Mouse (Mus musculus): ENCODE measurements around the gene 4930539E08Rik. TPM values are rescaled to one million over a fixed set of nuclear protein-coding genes. Genes with fewer than 3 reads are reported as not detected.

The 4930539E08Rik gene
- polyA plus RNA-seq, 1 experiment from 2014 or later: 0.62 TPM

DNA sequence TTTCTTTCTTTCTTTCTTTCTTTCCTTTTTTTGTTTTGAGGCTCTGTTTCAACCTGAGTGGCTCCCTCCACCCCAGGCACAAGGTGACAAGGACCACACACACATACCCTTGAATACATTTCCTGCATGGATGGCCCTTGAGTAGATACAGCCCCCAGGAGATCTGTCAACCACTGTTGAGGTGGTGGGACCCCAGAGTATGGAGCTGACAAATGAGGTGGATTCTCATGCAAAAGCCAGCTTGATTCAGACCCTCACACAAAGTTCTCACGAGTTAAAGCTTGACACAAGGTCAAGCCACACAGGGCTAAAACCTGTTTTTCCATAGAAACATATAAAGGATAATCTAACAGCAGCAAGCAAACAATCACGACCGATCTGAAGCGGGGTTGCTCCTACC lies 17.1 kb upstream of the 4930539E08Rik start:
- WGBS: 88% methylated on average over 4 of the region's 4 CpGs
- no peak overlapping the region for H3K4me3 ChIP-seq (ENCODE audit: low read length)
- no peak for ATAC-seq (ENCODE audit: low FRiP score, low TSS enrichment)
- H3K27ac ChIP-seq (ENCODE audit: low read depth, low read length): no peak overlapping the region
- H3K36me3 ChIP-seq (ENCODE audit: control insufficient read depth, insufficient read depth, low read length): no peaks in the 10 kb centered on the region
- H3K4me1 ChIP-seq (ENCODE audit: control insufficient read depth, insufficient read depth, low read length): peaks cover 18% of the 10 kb centered on the region
- no peak overlapping the region for H3K4me2 ChIP-seq (replicated peaks; ENCODE audit: low read depth, low read length)
- no peaks in the 10 kb centered on the region for H3K27me3 ChIP-seq (ENCODE audit: control insufficient read depth, insufficient read depth, low read length)
- H3K9ac ChIP-seq (ENCODE audit: low read depth, low read length): no peak overlapping the region
- H3K9me3 ChIP-seq (ENCODE audit: control insufficient read depth, low read length): no peaks in the 10 kb centered on the region

DNA sequence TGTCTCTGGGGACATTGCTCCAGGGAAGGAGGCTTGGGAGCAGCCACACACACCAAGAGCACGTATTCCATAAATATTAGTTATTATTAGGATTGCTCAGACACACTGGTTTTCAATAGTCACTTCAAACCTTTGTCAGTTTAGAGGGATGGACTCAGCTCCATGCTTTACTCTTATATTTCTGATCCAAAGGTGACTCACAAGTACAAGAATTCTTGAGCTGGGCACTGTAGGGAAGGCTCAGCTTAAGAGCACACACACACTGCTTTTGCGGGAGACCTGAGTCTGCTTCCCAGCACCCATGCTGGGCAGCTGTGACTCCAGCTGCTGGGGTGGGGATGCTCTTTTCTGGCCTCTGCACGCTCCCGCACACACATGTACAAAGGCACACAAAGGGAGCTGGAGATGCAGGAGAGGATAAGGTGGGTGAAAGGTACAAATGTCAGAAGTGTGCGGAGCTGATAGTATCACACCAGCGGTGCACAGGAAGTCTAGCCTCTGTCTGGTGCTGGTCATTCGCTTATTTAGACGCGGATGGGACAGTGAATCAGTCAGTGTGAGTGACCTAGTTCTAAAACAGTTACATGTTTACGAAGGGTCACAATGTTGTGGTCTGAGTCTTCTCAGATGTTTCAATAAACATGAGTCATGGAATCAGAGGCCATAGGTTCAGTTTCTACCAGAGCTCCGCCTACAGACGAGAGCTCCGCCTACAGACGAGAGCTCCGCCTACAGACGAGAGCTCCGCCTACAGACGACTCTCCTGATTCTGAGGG lies 16.5 kb upstream of the 4930539E08Rik start:
- Histone ChIP-seq H3K4me1 (ENCODE audit: control insufficient read depth, insufficient read depth, low read length) (peaks cover 18% of the 10 kb centered on the region), H3K4me2 (replicated peaks; ENCODE audit: low read depth, low read length) (no peak overlapping the region), H3K9ac (ENCODE audit: low read depth, low read length) (no peak overlapping the region), H3K4me3 (ENCODE audit: low read length) (no peak overlapping the region), H3K36me3 (ENCODE audit: control insufficient read depth, insufficient read depth, low read length) (no peaks in the 10 kb centered on the region), H3K27me3 (ENCODE audit: control insufficient read depth, insufficient read depth, low read length) (no peaks in the 10 kb centered on the region), H3K27ac (ENCODE audit: low read depth, low read length) (peak overlapping the region; percentile 97), H3K9me3 (ENCODE audit: control insufficient read depth, low read length) (no peaks in the 10 kb centered on the region)
- no peak for ATAC-seq (ENCODE audit: low FRiP score, low TSS enrichment)
- 76% methylated on average over 18 of the region's 18 CpGs for WGBS

GRCm38 (mm10) chr17:28930392-28931074 lies 15.4 kb upstream of the 4930539E08Rik start:
- H3K27me3 ChIP-seq (ENCODE audit: control insufficient read depth, insufficient read depth, low read length): no peaks in the 10 kb centered on the region
- peak overlapping the region; percentile 40; the same call in 1 of the 2 replicates for H3K9ac ChIP-seq (ENCODE audit: low read depth, low read length)
- H3K4me2 ChIP-seq (replicated peaks; ENCODE audit: low read depth, low read length): peak overlapping the region; percentile 31
- H3K27ac ChIP-seq (ENCODE audit: low read depth, low read length): peak overlapping the region; percentile 97
- WGBS: 2% methylated on average over 14 of the region's 14 CpGs
- no peaks in the 10 kb centered on the region for H3K36me3 ChIP-seq (ENCODE audit: control insufficient read depth, insufficient read depth, low read length)
- peaks cover 18% of the 10 kb centered on the region for H3K4me1 ChIP-seq (ENCODE audit: control insufficient read depth, insufficient read depth, low read length)
- peak overlapping the region; percentile 4; the same call in 1 of the 2 replicates for H3K4me3 ChIP-seq (ENCODE audit: low read length)
- peak; percentile 96 for ATAC-seq (ENCODE audit: low FRiP score, low TSS enrichment)
- no peaks in the 10 kb centered on the region for H3K9me3 ChIP-seq (ENCODE audit: control insufficient read depth, low read length)

DNA sequence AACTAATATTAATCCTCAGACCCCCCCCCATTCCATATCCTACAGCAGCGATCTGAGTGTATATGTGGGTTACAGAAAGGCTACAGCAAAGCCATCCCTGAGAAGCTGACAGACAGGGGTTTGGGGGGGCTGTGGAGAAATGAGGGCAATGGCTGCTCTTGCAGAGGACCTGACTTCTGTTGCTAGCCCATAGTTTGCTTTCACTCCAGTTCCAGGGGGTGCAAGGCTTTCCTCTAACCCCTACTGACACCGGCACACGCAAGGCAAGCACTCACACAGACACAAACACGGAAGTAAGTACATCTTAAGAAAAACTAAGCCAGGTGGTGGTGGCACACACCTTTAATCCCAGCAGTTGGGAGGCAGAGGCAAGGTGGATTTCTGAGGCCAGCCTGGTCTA lies 14.2 kb upstream of the 4930539E08Rik start:
- ATAC-seq (ENCODE audit: low FRiP score, low TSS enrichment): no peak
- no peak overlapping the region for H3K9ac ChIP-seq (ENCODE audit: low read depth, low read length)
- no peak overlapping the region; the same call in 1 of the 2 replicates for H3K27ac ChIP-seq (ENCODE audit: low read depth, low read length)
- H3K27me3 ChIP-seq (ENCODE audit: control insufficient read depth, insufficient read depth, low read length): no peaks in the 10 kb centered on the region
- no peak overlapping the region for H3K4me3 ChIP-seq (ENCODE audit: low read length)
- no peaks in the 10 kb centered on the region for H3K9me3 ChIP-seq (ENCODE audit: control insufficient read depth, low read length)
- H3K4me2 ChIP-seq (replicated peaks; ENCODE audit: low read depth, low read length): no peak overlapping the region
- WGBS: 85% methylated on average over 4 of the region's 4 CpGs
- H3K4me1 ChIP-seq (ENCODE audit: control insufficient read depth, insufficient read depth, low read length): peaks cover 18% of the 10 kb centered on the region
- no peaks in the 10 kb centered on the region for H3K36me3 ChIP-seq (ENCODE audit: control insufficient read depth, insufficient read depth, low read length)

DNA sequence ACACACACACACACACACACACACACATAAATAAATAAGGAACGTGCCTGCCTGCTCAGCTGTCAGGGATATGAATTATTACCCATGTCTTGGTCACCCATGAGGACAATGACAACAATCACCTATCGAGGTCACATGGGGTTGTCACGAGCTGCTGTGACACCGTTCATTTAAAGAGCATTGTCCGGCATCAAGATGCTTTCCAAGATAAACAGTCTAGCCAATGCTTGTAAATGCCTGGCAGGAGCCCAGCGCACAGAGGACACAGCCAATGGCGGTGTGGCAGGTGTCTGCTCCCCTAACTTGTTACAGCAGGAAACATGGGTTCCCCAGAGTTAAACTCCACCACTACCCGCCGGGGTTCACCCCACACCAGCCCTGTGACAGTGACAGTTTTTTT lies 12.9 kb upstream of the 4930539E08Rik start:
- no peaks in the 10 kb centered on the region for H3K9me3 ChIP-seq (ENCODE audit: control insufficient read depth, low read length)
- H3K27ac ChIP-seq (ENCODE audit: low read depth, low read length): no peak overlapping the region
- no peaks in the 10 kb centered on the region for H3K36me3 ChIP-seq (ENCODE audit: control insufficient read depth, insufficient read depth, low read length)
- H3K4me3 ChIP-seq (ENCODE audit: low read length): no peak overlapping the region
- H3K4me2 ChIP-seq (replicated peaks; ENCODE audit: low read depth, low read length): no peak overlapping the region
- no peak for ATAC-seq (ENCODE audit: low FRiP score, low TSS enrichment)
- H3K9ac ChIP-seq (ENCODE audit: low read depth, low read length): no peak overlapping the region
- no peaks in the 10 kb centered on the region for H3K27me3 ChIP-seq (ENCODE audit: control insufficient read depth, insufficient read depth, low read length)
- WGBS: 72% methylated on average over 9 of the region's 9 CpGs
- peaks cover 24% of the 10 kb centered on the region for H3K4me1 ChIP-seq (ENCODE audit: control insufficient read depth, insufficient read depth, low read length)

GRCm38 (mm10) chr17:28926866-28927635 lies 11.9 kb upstream of the 4930539E08Rik start:
- Histone ChIP-seq H3K4me2 (replicated peaks; ENCODE audit: low read depth, low read length) (no peak overlapping the region), H3K36me3 (ENCODE audit: control insufficient read depth, insufficient read depth, low read length) (no peaks in the 10 kb centered on the region), H3K4me1 (ENCODE audit: control insufficient read depth, insufficient read depth, low read length) (peaks cover 28% of the 10 kb centered on the region), H3K4me3 (ENCODE audit: low read length) (no peak overlapping the region), H3K27me3 (ENCODE audit: control insufficient read depth, insufficient read depth, low read length) (no peaks in the 10 kb centered on the region), H3K9ac (ENCODE audit: low read depth, low read length) (no peak overlapping the region), H3K9me3 (ENCODE audit: control insufficient read depth, low read length) (no peaks in the 10 kb centered on the region), H3K27ac (ENCODE audit: low read depth, low read length) (no peak overlapping the region)
- no peak for ATAC-seq (ENCODE audit: low FRiP score, low TSS enrichment)
- 52% methylated on average over 15 of the region's 15 CpGs for WGBS

DNA sequence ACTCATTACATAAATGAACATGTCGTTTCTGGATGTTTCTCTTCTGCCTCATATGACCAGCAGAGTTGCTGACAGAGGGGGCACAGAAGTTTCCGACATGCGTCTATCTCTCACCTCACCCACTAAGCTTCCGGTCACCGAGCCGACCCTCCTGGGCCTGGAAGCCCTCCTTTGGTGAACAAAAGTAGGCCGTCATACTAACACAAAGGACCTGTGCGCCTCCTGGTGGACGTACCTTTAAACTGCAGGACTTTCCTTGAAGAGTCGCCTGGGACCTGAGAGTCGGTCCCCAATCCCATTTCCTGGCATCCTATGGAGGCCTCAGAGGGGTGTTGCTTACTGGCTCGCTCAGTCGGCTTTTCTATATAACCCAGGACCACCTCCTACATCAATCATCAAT lies 11.3 kb upstream of the 4930539E08Rik start:
- no peak overlapping the region for H3K4me2 ChIP-seq (replicated peaks; ENCODE audit: low read depth, low read length)
- 17% methylated on average over 13 of the region's 13 CpGs for WGBS
- no peak for ATAC-seq (ENCODE audit: low FRiP score, low TSS enrichment)

DNA sequence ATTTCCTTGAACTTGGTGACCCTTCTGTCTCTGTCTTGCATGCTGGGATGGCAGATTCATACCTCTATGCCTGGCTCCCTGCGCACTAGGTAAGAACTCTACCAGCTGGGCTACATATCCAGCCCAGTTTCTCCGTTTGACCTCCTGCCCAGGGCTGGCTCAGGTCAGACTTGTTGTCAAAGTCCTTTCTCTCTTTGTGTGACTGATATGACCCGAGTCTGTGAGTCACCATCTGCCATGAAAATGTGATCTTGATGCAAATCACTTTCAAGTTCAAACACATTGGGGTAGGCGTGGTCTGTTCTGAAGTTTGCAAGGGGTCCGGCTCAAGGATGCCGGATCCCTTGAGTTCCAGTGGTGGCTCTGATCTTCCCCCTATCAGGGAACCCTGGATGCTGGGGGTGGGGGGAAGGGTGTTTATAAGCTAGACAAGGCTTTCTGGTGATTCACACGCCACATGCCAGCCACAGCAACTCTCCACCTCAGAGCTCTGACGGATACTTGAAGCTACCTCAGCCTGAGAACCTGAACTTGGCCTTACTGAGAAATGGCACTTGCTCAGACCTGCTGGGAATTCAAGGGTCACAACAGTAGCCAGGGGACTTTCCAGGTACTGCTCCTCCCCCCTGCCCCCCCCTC lies 10.0 kb upstream of the 4930539E08Rik start:
- no peaks in the 10 kb centered on the region for H3K27me3 ChIP-seq (ENCODE audit: control insufficient read depth, insufficient read depth, low read length)
- no peak overlapping the region for H3K27ac ChIP-seq (ENCODE audit: low read depth, low read length)
- H3K4me3 ChIP-seq (ENCODE audit: low read length): no peak overlapping the region
- no peak overlapping the region for H3K9ac ChIP-seq (ENCODE audit: low read depth, low read length)
- H3K4me2 ChIP-seq (replicated peaks; ENCODE audit: low read depth, low read length): no peak overlapping the region
- H3K36me3 ChIP-seq (ENCODE audit: control insufficient read depth, insufficient read depth, low read length): no peaks in the 10 kb centered on the region
- 84% methylated on average over 8 of the region's 8 CpGs for WGBS
- H3K9me3 ChIP-seq (ENCODE audit: control insufficient read depth, low read length): no peaks in the 10 kb centered on the region
- peaks cover 15% of the 10 kb centered on the region for H3K4me1 ChIP-seq (ENCODE audit: control insufficient read depth, insufficient read depth, low read length)
- ATAC-seq (ENCODE audit: low FRiP score, low TSS enrichment): no peak

More for the DNA sequence above, 11.3 kb upstream of the 4930539E08Rik start:
- H3K9me3 ChIP-seq (ENCODE audit: control insufficient read depth, low read length): no peaks in the 10 kb centered on the region
- no peak overlapping the region for H3K4me3 ChIP-seq (ENCODE audit: low read length)
- H3K9ac ChIP-seq (ENCODE audit: low read depth, low read length): no peak overlapping the region
- no peak overlapping the region for H3K27ac ChIP-seq (ENCODE audit: low read depth, low read length)
- H3K27me3 ChIP-seq (ENCODE audit: control insufficient read depth, insufficient read depth, low read length): no peaks in the 10 kb centered on the region
- peaks cover 26% of the 10 kb centered on the region for H3K4me1 ChIP-seq (ENCODE audit: control insufficient read depth, insufficient read depth, low read length)
- no peaks in the 10 kb centered on the region for H3K36me3 ChIP-seq (ENCODE audit: control insufficient read depth, insufficient read depth, low read length)

Measured in kidney, embryonic 14.5 days (tissue).